Mouse (Mus musculus): ENCODE data around the gene Ppip5k2. TPM values are rescaled to one million over a fixed set of nuclear protein-coding genes. Genes with fewer than 3 reads are reported as not detected.

Gene Ppip5k2
- total and polyA plus RNA-seq, 2 experiments from 2014 or later = 30.8 to 39.3 TPM

- 91% methylated on average over 1 of the region's 1 CpGs for WGBS
- TF ChIP-seq CTCF (IDR thresholded peaks at IDR 0.05; ENCODE audit: low read depth) = no peak
- Histone ChIP-seq H3K9me3 (ENCODE audit: low read length) (no peaks in the 10 kb centered on the region), H3K36me3 (ENCODE audit: insufficient read depth, low read length) (0 out of 2 replicates have a peak, but pooled peaks cover 3% of the 10 kb centered on the region), H3K4me3 (ENCODE audit: low read length) (no peak overlapping the region), H3K9ac (replicated peaks; ENCODE audit: low read length) (no peak overlapping the region), H3K27ac (no peak overlapping the region), H3K27me3 (ENCODE audit: insufficient read depth, low read length) (no peaks in the 10 kb centered on the region), H3K4me1 (ENCODE audit: insufficient read depth, low read length) (no peaks in the 10 kb centered on the region), H3K4me2 (ENCODE audit: low read depth, low read length) (no peak overlapping the region)
- DNase-seq (ENCODE audit: low spot score) (no peak), ATAC-seq (no peak)
Observed at GRCm38 (mm10) chr1:97704646-97705045, 65.6 kb downstream of the Ppip5k2 start.

GRCm38 (mm10) chr1:97698956-97699570, 71.1 kb downstream of the Ppip5k2 start:
- no peak overlapping the region for H3K4me3 ChIP-seq (ENCODE audit: low read length)
- no peak overlapping the region for H3K27ac ChIP-seq
- no peak for TF ChIP-seq CTCF (IDR thresholded peaks at IDR 0.05; ENCODE audit: low read depth)
- no peak for DNase-seq (ENCODE audit: low spot score)
- no peaks in the 10 kb centered on the region for H3K36me3 ChIP-seq (ENCODE audit: insufficient read depth, low read length)
- H3K27me3 ChIP-seq (ENCODE audit: insufficient read depth, low read length) = no peaks in the 10 kb centered on the region; the same call in 1 of the 2 replicates
- ATAC-seq = peak; percentile 71
- no peak overlapping the region for H3K9ac ChIP-seq (replicated peaks; ENCODE audit: low read length)
- 20% methylated on average over 11 of the region's 11 CpGs for WGBS
- H3K4me2 ChIP-seq (ENCODE audit: low read depth, low read length) = no peak overlapping the region
- no peaks in the 10 kb centered on the region for H3K4me1 ChIP-seq (ENCODE audit: insufficient read depth, low read length)
- no peaks in the 10 kb centered on the region for H3K9me3 ChIP-seq (ENCODE audit: low read length)

GRCm38 (mm10) chr1:97697273-97697672, 72.9 kb downstream of the Ppip5k2 start:
- 86% methylated on average over 1 of the region's 1 CpGs for WGBS

GRCm38 (mm10) chr1:97693825-97694224, 76.4 kb downstream of the Ppip5k2 start:
- no peak for ATAC-seq
- Histone ChIP-seq H3K27me3 (ENCODE audit: insufficient read depth, low read length) (no peaks in the 10 kb centered on the region; the same call in 1 of the 2 replicates), H3K36me3 (ENCODE audit: insufficient read depth, low read length) (no peaks in the 10 kb centered on the region), H3K4me3 (ENCODE audit: low read length) (no peak overlapping the region), H3K4me2 (ENCODE audit: low read depth, low read length) (no peak overlapping the region), H3K4me1 (ENCODE audit: insufficient read depth, low read length) (no peaks in the 10 kb centered on the region), H3K9ac (replicated peaks; ENCODE audit: low read length) (no peak overlapping the region), H3K9me3 (ENCODE audit: low read length) (no peaks in the 10 kb centered on the region), H3K27ac (no peak overlapping the region)
- no peak for DNase-seq (ENCODE audit: low spot score)
- no peak for TF ChIP-seq CTCF (IDR thresholded peaks at IDR 0.05; ENCODE audit: low read depth)

More at GRCm38 (mm10) chr1:97697273-97697672, 72.9 kb downstream of the Ppip5k2 start:
- H3K27me3 ChIP-seq (ENCODE audit: insufficient read depth, low read length) = no peaks in the 10 kb centered on the region; the same call in 1 of the 2 replicates
- no peak overlapping the region for H3K9ac ChIP-seq (replicated peaks; ENCODE audit: low read length)
- H3K9me3 ChIP-seq (ENCODE audit: low read length) = no peaks in the 10 kb centered on the region
- no peak overlapping the region for H3K4me2 ChIP-seq (ENCODE audit: low read depth, low read length)
- H3K4me1 ChIP-seq (ENCODE audit: insufficient read depth, low read length) = no peaks in the 10 kb centered on the region
- ATAC-seq (no peak), DNase-seq (ENCODE audit: low spot score) (no peak)
- no peak for TF ChIP-seq CTCF (IDR thresholded peaks at IDR 0.05; ENCODE audit: low read depth)
- H3K4me3 ChIP-seq (ENCODE audit: low read length) = no peak overlapping the region
- H3K27ac ChIP-seq = no peak overlapping the region
- H3K36me3 ChIP-seq (ENCODE audit: insufficient read depth, low read length) = no peaks in the 10 kb centered on the region

- Histone ChIP-seq H3K4me3 (ENCODE audit: low read length) (no peak overlapping the region), H3K36me3 (ENCODE audit: insufficient read depth, low read length) (no peaks in the 10 kb centered on the region), H3K27ac (no peak overlapping the region), H3K27me3 (ENCODE audit: insufficient read depth, low read length) (no peaks in the 10 kb centered on the region), H3K4me1 (ENCODE audit: insufficient read depth, low read length) (no peaks in the 10 kb centered on the region), H3K9me3 (ENCODE audit: low read length) (no peaks in the 10 kb centered on the region), H3K4me2 (ENCODE audit: low read depth, low read length) (no peak overlapping the region), H3K9ac (replicated peaks; ENCODE audit: low read length) (no peak overlapping the region)
- 12% methylated on average over 3 of the region's 3 CpGs for WGBS
- DNase-seq (ENCODE audit: low spot score) (peak; percentile 64), ATAC-seq (0 out of 2 replicates have a peak, but pooled peaks have one; percentile 73)
- peak; percentile 67 for TF ChIP-seq CTCF (IDR thresholded peaks at IDR 0.05; ENCODE audit: low read depth)
Observed at GRCm38 (mm10) chr1:97688756-97689155, 81.5 kb downstream of the Ppip5k2 start.

GRCm38 (mm10) chr1:97676526-97677177, 93.6 kb downstream of the Ppip5k2 start:
- TF ChIP-seq CTCF (IDR thresholded peaks at IDR 0.05; ENCODE audit: low read depth) = no peak
- Histone ChIP-seq H3K27ac (no peak overlapping the region), H3K36me3 (ENCODE audit: insufficient read depth, low read length) (no peaks in the 10 kb centered on the region), H3K9me3 (ENCODE audit: low read length) (no peaks in the 10 kb centered on the region), H3K4me2 (ENCODE audit: low read depth, low read length) (no peak overlapping the region), H3K4me3 (ENCODE audit: low read length) (no peak overlapping the region), H3K4me1 (ENCODE audit: insufficient read depth, low read length) (no peaks in the 10 kb centered on the region), H3K9ac (replicated peaks; ENCODE audit: low read length) (no peak overlapping the region), H3K27me3 (ENCODE audit: insufficient read depth, low read length) (no peaks in the 10 kb centered on the region)
- ATAC-seq = no peak
- WGBS = 85% methylated on average over 4 of the region's 4 CpGs
- no peak for DNase-seq (ENCODE audit: low spot score)

GRCm38 (mm10) chr1:97676115-97676514, 94.1 kb downstream of the Ppip5k2 start:
- Histone ChIP-seq H3K36me3 (ENCODE audit: insufficient read depth, low read length) (no peaks in the 10 kb centered on the region), H3K27me3 (ENCODE audit: insufficient read depth, low read length) (no peaks in the 10 kb centered on the region), H3K4me1 (ENCODE audit: insufficient read depth, low read length) (no peaks in the 10 kb centered on the region), H3K9ac (replicated peaks; ENCODE audit: low read length) (no peak overlapping the region), H3K27ac (no peak overlapping the region), H3K4me2 (ENCODE audit: low read depth, low read length) (no peak overlapping the region), H3K9me3 (ENCODE audit: low read length) (no peaks in the 10 kb centered on the region), H3K4me3 (ENCODE audit: low read length) (no peak overlapping the region)
- no peak for ATAC-seq
- TF ChIP-seq CTCF (IDR thresholded peaks at IDR 0.05; ENCODE audit: low read depth) = no peak
- no peak for DNase-seq (ENCODE audit: low spot score)
- WGBS = 54% methylated on average over 2 of the region's 2 CpGs
